Mouse (Mus musculus) ovary, postnatal 14 days (tissue): Measurements from ENCODE around the gene Cntnap2.
"Not testable (repeated sequence)": the region's sequence is repeated elsewhere in the genome, so short reads cannot be mapped to it uniquely, and the experiment has no call there.

Experiments used
- DNase-seq: peaks from one replicate; pipeline ENCODE4 v3.0.0; 2022; ENCODE audit warnings: low spot score

Cntnap2 gene

GRCm38 (mm10) chr6:46972640-46973039, 1913.5 kb downstream of the Cntnap2 start:
- DNase-seq, result peak; percentile 7

- no peak for DNase-seq
Measured at GRCm38 (mm10) chr6:46996010-46996602, 1936.9 kb downstream of the Cntnap2 start.

GRCm38 (mm10) chr6:47004430-47004829, 1945.3 kb downstream of the Cntnap2 start:
- DNase-seq, result no peak

GRCm38 (mm10) chr6:47012933-47013332, 1953.8 kb downstream of the Cntnap2 start:
- no peak for DNase-seq

- DNase-seq, result peak; percentile 61
Measured at GRCm38 (mm10) chr6:47013535-47013934, 1954.4 kb downstream of the Cntnap2 start.

- DNase-seq, result no peak
Measured at GRCm38 (mm10) chr6:47014886-47015586, 1955.9 kb downstream of the Cntnap2 start.

- no peak for DNase-seq
Measured at GRCm38 (mm10) chr6:47026064-47026686, 1967.0 kb downstream of the Cntnap2 start.

- no peak for DNase-seq
Measured at GRCm38 (mm10) chr6:47031362-47031761, 1972.2 kb downstream of the Cntnap2 start.

- no peak for DNase-seq
Measured at GRCm38 (mm10) chr6:47042602-47043001, 1983.4 kb downstream of the Cntnap2 start.

- DNase-seq, result no peak
Measured at GRCm38 (mm10) chr6:47043586-47043985, 1984.4 kb downstream of the Cntnap2 start.

- DNase-seq, result no peak
Measured at GRCm38 (mm10) chr6:47044385-47045200, 1985.4 kb downstream of the Cntnap2 start.

- DNase-seq, result no peak
Measured at GRCm38 (mm10) chr6:47049051-47049450, 1989.9 kb downstream of the Cntnap2 start.

GRCm38 (mm10) chr6:47050319-47051222, 1991.4 kb downstream of the Cntnap2 start:
- DNase-seq, result no peak

GRCm38 (mm10) chr6:47061341-47061740, 2002.2 kb downstream of the Cntnap2 start:
- no peak for DNase-seq

- no peak for DNase-seq
Measured at GRCm38 (mm10) chr6:47089998-47090397, 2030.8 kb downstream of the Cntnap2 start.

GRCm38 (mm10) chr6:47104951-47105350, 2045.8 kb downstream of the Cntnap2 start:
- DNase-seq, result no peak

- DNase-seq, result no peak
Measured at GRCm38 (mm10) chr6:47109582-47110220, 2050.5 kb downstream of the Cntnap2 start.

GRCm38 (mm10) chr6:47134063-47134462, 2074.9 kb downstream of the Cntnap2 start:
- DNase-seq, result not testable (repeated sequence)

GRCm38 (mm10) chr6:47153018-47153417, 2093.9 kb downstream of the Cntnap2 start:
- not testable (repeated sequence) for DNase-seq

GRCm38 (mm10) chr6:47174580-47175294, 2115.6 kb downstream of the Cntnap2 start:
- DNase-seq, result not testable (repeated sequence)
